Mouse (Mus musculus): ENCODE data around the gene Hoxb9. TPM values are rescaled to one million over a fixed set of nuclear protein-coding genes. Genes with fewer than 3 reads are reported as not detected.

Hoxb9 gene
- polyA plus RNA-seq, 1 experiment from 2014 or later, result 15.7 TPM

- H3K27me3 ChIP-seq, result peaks cover 78% of the 10 kb centered on the region
- no peak overlapping the region for H3K4me3 ChIP-seq
Measured at GRCm38 (mm10) chr11:96288455-96289221, 17.4 kb downstream of the Hoxb9 start.

GRCm38 (mm10) chr11:96289293-96289692 lies 18.0 kb downstream of the Hoxb9 start:
- no peak overlapping the region for H3K4me3 ChIP-seq

More at GRCm38 (mm10) chr11:96288455-96289221, 17.4 kb downstream of the Hoxb9 start:
- H3K4me1 ChIP-seq (replicated peaks), result peaks cover 6% of the 10 kb centered on the region
- no peaks in the 10 kb centered on the region for H3K36me3 ChIP-seq
- H3K4me2 ChIP-seq, result peak overlapping the region; percentile 50
- ATAC-seq (ENCODE audit: low FRiP score, low read depth), result no peak
- peak overlapping the region; percentile 34; the same call in 1 of the 2 replicates for H3K27ac ChIP-seq (replicated peaks)
- WGBS, result 14% methylated on average over 1 of the region's 1 CpGs
- H3K9ac ChIP-seq, result no peak overlapping the region
- H3K9me3 ChIP-seq, result no peaks in the 10 kb centered on the region

GRCm38 (mm10) chr11:96289837-96290236 lies 18.6 kb downstream of the Hoxb9 start:
- no peak overlapping the region for H3K4me3 ChIP-seq
- WGBS, result 13% methylated on average over 6 of the region's 6 CpGs

More at GRCm38 (mm10) chr11:96289293-96289692, 18.0 kb downstream of the Hoxb9 start:
- H3K4me1 ChIP-seq (replicated peaks), result peaks cover 4% of the 10 kb centered on the region
- 5% methylated on average over 21 of the region's 21 CpGs for WGBS
- H3K4me2 ChIP-seq, result peak overlapping the region; percentile 30
- peaks cover 79% of the 10 kb centered on the region for H3K27me3 ChIP-seq
- H3K9ac ChIP-seq, result no peak overlapping the region
- no peaks in the 10 kb centered on the region for H3K9me3 ChIP-seq
- H3K36me3 ChIP-seq, result no peaks in the 10 kb centered on the region
- 0 out of 2 replicates have a peak overlapping the region, but pooled peaks have one; percentile 7 for H3K27ac ChIP-seq (replicated peaks)
- no peak for ATAC-seq (ENCODE audit: low FRiP score, low read depth)

GRCm38 (mm10) chr11:96290705-96291355 lies 19.6 kb downstream of the Hoxb9 start:
- Histone ChIP-seq H3K27me3 (peaks cover 85% of the 10 kb centered on the region), H3K4me1 (replicated peaks) (no peaks in the 10 kb centered on the region), H3K9ac (no peak overlapping the region), H3K27ac (replicated peaks) (peak overlapping the region; percentile 40; the same call in 1 of the 2 replicates), H3K36me3 (no peaks in the 10 kb centered on the region), H3K4me3 (no peak overlapping the region; the same call in 1 of the 2 replicates), H3K9me3 (no peaks in the 10 kb centered on the region), H3K4me2 (peak overlapping the region; percentile 28)
- 8% methylated on average over 17 of the region's 17 CpGs for WGBS
- no peak for ATAC-seq (ENCODE audit: low FRiP score, low read depth)

More at GRCm38 (mm10) chr11:96289837-96290236, 18.6 kb downstream of the Hoxb9 start:
- Histone ChIP-seq H3K4me2 (peak overlapping the region; percentile 7; the same call in 1 of the 2 replicates), H3K27ac (replicated peaks) (0 out of 2 replicates have a peak overlapping the region, but pooled peaks have one; percentile 7), H3K36me3 (no peaks in the 10 kb centered on the region), H3K4me1 (replicated peaks) (no peaks in the 10 kb centered on the region), H3K9me3 (no peaks in the 10 kb centered on the region), H3K27me3 (peaks cover 79% of the 10 kb centered on the region), H3K9ac (no peak overlapping the region)
- no peak for ATAC-seq (ENCODE audit: low FRiP score, low read depth)

- peaks cover 87% of the 10 kb centered on the region for H3K27me3 ChIP-seq
- ATAC-seq (ENCODE audit: low FRiP score, low read depth), result no peak
- H3K36me3 ChIP-seq, result no peaks in the 10 kb centered on the region
- H3K9ac ChIP-seq, result peak within 1 kb of the TSS; percentile 39
- WGBS, result 5% methylated on average over 22 of the region's 22 CpGs
- H3K4me2 ChIP-seq, result peak within 1 kb of the TSS; percentile 33
- H3K4me1 ChIP-seq (replicated peaks), result no peaks in the 10 kb centered on the region
- no peaks in the 10 kb centered on the region for H3K9me3 ChIP-seq
- H3K4me3 ChIP-seq, result peak within 1 kb of the TSS; percentile 47
- peak within 1 kb of the TSS; percentile 75 for H3K27ac ChIP-seq (replicated peaks)
Measured at GRCm38 (mm10) chr11:96291681-96292564, 20.7 kb downstream of the Hoxb9 start, which contains the start of gene Hoxb6. Gene Hoxb6, plus strand, starts transcription at chr11:96292476.

GRCm38 (mm10) chr11:96292565-96293301 lies 21.5 kb downstream of the Hoxb9 start:
- Histone ChIP-seq H3K27ac (replicated peaks) (peak overlapping the region; percentile 75), H3K4me1 (replicated peaks) (no peaks in the 10 kb centered on the region), H3K36me3 (no peaks in the 10 kb centered on the region), H3K9me3 (no peaks in the 10 kb centered on the region), H3K9ac (peak overlapping the region; percentile 39), H3K27me3 (peaks cover 88% of the 10 kb centered on the region), H3K4me3 (peak overlapping the region; percentile 47), H3K4me2 (no peak overlapping the region)
- no peak for ATAC-seq (ENCODE audit: low FRiP score, low read depth)
- 6% methylated on average over 12 of the region's 12 CpGs for WGBS

- WGBS, result 2% methylated on average over 22 of the region's 22 CpGs
- Histone ChIP-seq H3K36me3 (no peaks in the 10 kb centered on the region), H3K4me1 (replicated peaks) (no peaks in the 10 kb centered on the region), H3K27me3 (peaks cover 85% of the 10 kb centered on the region), H3K27ac (replicated peaks) (peak overlapping the region; percentile 75), H3K4me3 (peak overlapping the region; percentile 47), H3K9me3 (no peaks in the 10 kb centered on the region), H3K9ac (peak overlapping the region; percentile 39), H3K4me2 (no peak overlapping the region)
- no peak for ATAC-seq (ENCODE audit: low FRiP score, low read depth)
Measured at GRCm38 (mm10) chr11:96293302-96293921, 22.2 kb downstream of the Hoxb9 start.

GRCm38 (mm10) chr11:96294245-96295091 lies 23.2 kb downstream of the Hoxb9 start:
- H3K27me3 ChIP-seq, result peaks cover 84% of the 10 kb centered on the region
- peak overlapping the region; percentile 47 for H3K4me3 ChIP-seq
- no peaks in the 10 kb centered on the region for H3K36me3 ChIP-seq
- peak overlapping the region; percentile 26 for H3K4me2 ChIP-seq
- 0 out of 2 replicates have a peak overlapping the region, but pooled peaks have one; percentile 1 for H3K9ac ChIP-seq
- no peak for ATAC-seq (ENCODE audit: low FRiP score, low read depth)
- H3K4me1 ChIP-seq (replicated peaks), result 0 out of 2 replicates have a peak, but pooled peaks cover 2% of the 10 kb centered on the region
- H3K27ac ChIP-seq (replicated peaks), result peak overlapping the region; percentile 75
- 1% methylated on average over 32 of the region's 32 CpGs for WGBS
- H3K9me3 ChIP-seq, result no peaks in the 10 kb centered on the region

GRCm38 (mm10) chr11:96295092-96295835 lies 24.0 kb downstream of the Hoxb9 start:
- WGBS, result 1% methylated on average over 30 of the region's 30 CpGs
- no peaks in the 10 kb centered on the region for H3K36me3 ChIP-seq
- peak overlapping the region; percentile 59 for H3K4me2 ChIP-seq
- H3K4me1 ChIP-seq (replicated peaks), result 0 out of 2 replicates have a peak, but pooled peaks cover 2% of the 10 kb centered on the region
- peak overlapping the region; percentile 26; the same call in 1 of the 2 replicates for H3K9ac ChIP-seq
- H3K27ac ChIP-seq (replicated peaks), result peak overlapping the region; percentile 75
- no peak for ATAC-seq (ENCODE audit: low FRiP score, low read depth)
- peak overlapping the region; percentile 47 for H3K4me3 ChIP-seq
- peaks cover 87% of the 10 kb centered on the region for H3K27me3 ChIP-seq
- H3K9me3 ChIP-seq, result no peaks in the 10 kb centered on the region
